Mouse (Mus musculus) heart, embryonic 13.5 days (tissue): ENCODE results near the gene Arhgap1. TPM values are rescaled to one million over a fixed set of nuclear protein-coding genes. Genes with fewer than 3 reads are reported as not detected.
A peak's percentile ranks its signal among the peaks of the same experiment; 100 is the strongest.

Source experiments
- ATAC-seq: fragments of 200-750 bp; cut with Nextera tagmentation; 2 replicates; pipeline ENCODE4 v1.8.0; 2017; ENCODE audit warnings: moderate TSS enrichment; ENCODE audit not compliant: insufficient number of reproducible peaks, low FRiP score, low TSS enrichment; ENCODE audit errors: extremely low read depth
- H3K27ac ChIP-seq: fragments of 300-500 bp; sonication (generic); replicated peaks from 2 replicates; pipeline ENCODE4 v1.5.1; 2015; ENCODE audit warnings: moderate library complexity, mild to moderate bottlenecking, inconsistent platforms
- H3K27me3 ChIP-seq: fragments of 300-500 bp; sonication (generic); replicated peaks from 2 replicates; pipeline ENCODE4 v1.6.1; 2015; ENCODE audit warnings: mild to moderate bottlenecking, inconsistent platforms
- H3K36me3 ChIP-seq: fragments of 300-500 bp; sonication (generic); 2 replicates; pipeline ENCODE4 v1.6.1; 2015; ENCODE audit warnings: mild to moderate bottlenecking, inconsistent platforms
- H3K4me1 ChIP-seq: fragments of 300-500 bp; sonication (generic); 2 replicates; pipeline ENCODE4 v1.6.1; 2015; ENCODE audit warnings: inconsistent platforms
- H3K4me2 ChIP-seq: fragments of 300-500 bp; sonication (generic); 2 replicates; pipeline ENCODE4 v1.6.1; 2015; ENCODE audit warnings: inconsistent platforms, mild to moderate bottlenecking, moderate library complexity
- H3K4me3 ChIP-seq: fragments of 300-500 bp; sonication (generic); 2 replicates; pipeline ENCODE4 v1.5.1; 2015; ENCODE audit warnings: moderate library complexity, mild to moderate bottlenecking, inconsistent platforms
- H3K9ac ChIP-seq: fragments of 300-500 bp; sonication (generic); 2 replicates; pipeline ENCODE4 v1.6.1; 2015; ENCODE audit warnings: inconsistent platforms, mild to moderate bottlenecking, moderate library complexity
- H3K9me3 ChIP-seq: fragments of 300-500 bp; sonication (generic); 2 replicates; pipeline ENCODE4 v1.6.1; 2016; ENCODE audit warnings: inconsistent platforms
- WGBS: fragments of 180-500 bp; shearing (Covaris S2); methylation state at CpG from one replicate; pipeline ENCODE4 v1.1.7; 2015; ENCODE audit warnings: mixed read lengths; 5-methylcytosine and 5-hydroxymethylcytosine counted together
- polyA plus RNA-seq: library from polyadenylated mRNA; unstranded; fragments of >200 nt; fragmentation: Nextera tagmentation; extraction: Ambion mirVana; gene quantifications from 2 replicates; pipeline ENCODE4 v1.2.1, GENCODE M21; 2015

Gene Arhgap1
- polyA plus RNA-seq, 1 experiment from 2014 or later, result 145 TPM

DNA sequence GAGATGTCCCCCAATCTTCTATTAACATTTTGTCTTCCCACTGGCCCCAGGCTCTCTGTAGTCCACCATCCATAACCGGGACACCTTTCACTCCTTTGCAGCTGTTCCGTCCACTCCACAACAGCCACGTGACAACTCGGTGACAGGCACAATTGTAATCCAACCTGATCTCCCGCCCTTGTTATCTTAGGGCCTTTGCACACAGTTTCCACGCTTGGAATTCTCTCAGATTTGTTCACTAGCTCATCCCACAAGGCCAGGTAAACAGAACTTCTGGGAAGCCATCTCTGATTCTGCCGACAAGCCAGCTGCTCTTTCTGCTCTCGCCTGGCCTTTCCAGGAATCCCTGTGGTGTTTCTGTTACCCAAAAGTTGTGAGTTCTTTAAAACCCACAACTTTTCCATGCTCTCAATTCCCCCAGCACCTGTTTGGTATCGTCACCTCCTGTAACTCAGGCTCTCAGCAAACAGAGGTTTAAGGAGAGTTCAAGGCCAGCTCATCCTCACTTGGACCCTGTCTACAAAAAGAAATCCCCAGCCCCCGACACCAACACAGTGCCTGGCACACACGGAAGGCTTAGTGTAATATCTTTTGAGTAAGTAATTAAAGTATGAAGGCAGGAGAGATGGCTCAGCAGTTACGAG is 16.2 kb upstream of the Arhgap1 start:
- Histone ChIP-seq H3K27ac (no peak overlapping the region), H3K4me3 (no peak overlapping the region), H3K4me1 (no peaks in the 10 kb centered on the region), H3K36me3 (no peaks in the 10 kb centered on the region), H3K4me2 (no peak overlapping the region), H3K9ac (no peak overlapping the region), H3K9me3 (no peaks in the 10 kb centered on the region), H3K27me3 (no peaks in the 10 kb centered on the region)
- ATAC-seq, result no peak
- 59% methylated on average over 12 of the region's 12 CpGs for WGBS

DNA sequence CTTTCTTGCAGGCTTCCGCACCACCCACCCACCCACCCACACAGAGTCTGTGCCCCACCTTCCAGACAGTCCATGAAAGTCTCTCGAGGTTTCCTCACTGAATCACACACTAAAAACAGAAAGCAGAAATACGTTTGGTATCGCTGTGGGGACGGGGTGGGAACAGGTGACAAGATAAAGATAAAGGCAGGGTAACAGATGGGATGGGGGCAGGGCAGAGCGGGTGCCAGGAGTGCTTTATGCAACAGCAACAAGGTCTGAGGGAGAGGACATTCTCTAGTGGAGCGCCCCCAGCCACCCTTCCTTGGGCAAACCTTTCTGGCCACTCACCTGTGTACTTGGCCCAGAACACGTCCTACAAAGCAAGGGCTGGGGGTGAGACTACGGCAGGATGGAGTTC is 14.8 kb upstream of the Arhgap1 start:
- Histone ChIP-seq H3K4me2 (no peak overlapping the region), H3K27me3 (no peaks in the 10 kb centered on the region), H3K9me3 (no peaks in the 10 kb centered on the region), H3K27ac (no peak overlapping the region), H3K4me1 (no peaks in the 10 kb centered on the region), H3K4me3 (no peak overlapping the region), H3K9ac (no peak overlapping the region), H3K36me3 (no peaks in the 10 kb centered on the region)
- WGBS, result 62% methylated on average over 9 of the region's 9 CpGs
- no peak for ATAC-seq

DNA sequence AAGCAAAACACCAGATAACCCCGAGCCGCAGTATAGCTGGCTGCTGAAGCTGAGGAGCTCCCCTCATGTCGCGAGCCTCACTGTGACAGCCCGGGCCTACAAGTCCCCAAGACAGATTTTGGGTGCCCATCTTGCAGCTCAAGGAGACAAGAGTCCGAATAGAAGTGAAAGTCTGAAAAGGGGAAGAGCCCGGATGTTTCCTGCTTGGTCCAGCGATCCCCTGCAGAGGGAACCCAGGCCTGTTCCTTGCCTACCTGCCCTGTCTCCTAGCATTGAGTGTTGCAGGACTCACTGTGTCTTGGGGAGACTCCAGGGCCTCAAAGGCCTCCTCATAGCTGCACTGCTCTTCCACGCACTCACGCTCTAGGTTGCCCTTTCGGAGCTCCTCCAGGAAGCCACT is 14.2 kb upstream of the Arhgap1 start:
- H3K4me2 ChIP-seq, result no peak overlapping the region
- H3K4me3 ChIP-seq, result no peak overlapping the region
- 81% methylated on average over 11 of the region's 11 CpGs for WGBS
- no peak overlapping the region for H3K9ac ChIP-seq
- no peaks in the 10 kb centered on the region for H3K4me1 ChIP-seq
- H3K9me3 ChIP-seq, result no peaks in the 10 kb centered on the region
- no peaks in the 10 kb centered on the region for H3K36me3 ChIP-seq
- H3K27me3 ChIP-seq, result no peaks in the 10 kb centered on the region
- ATAC-seq, result no peak
- no peak overlapping the region for H3K27ac ChIP-seq

GRCm38 (mm10) chr2:91636229-91636628 is 13.4 kb upstream of the Arhgap1 start, which contains the start of gene F2:
Gene F2, minus strand, starts transcription at chr2:91636414.
- H3K4me1 ChIP-seq, result no peaks in the 10 kb centered on the region
- 76% methylated on average over 8 of the region's 8 CpGs for WGBS
- no peaks in the 10 kb centered on the region for H3K9me3 ChIP-seq
- no peak within 1 kb of the TSS for H3K27ac ChIP-seq
- H3K9ac ChIP-seq, result no peak within 1 kb of the TSS
- H3K4me2 ChIP-seq, result no peak within 1 kb of the TSS
- no peak within 1 kb of the TSS for H3K4me3 ChIP-seq
- no peaks in the 10 kb centered on the region for H3K27me3 ChIP-seq
- no peak for ATAC-seq
- no peaks in the 10 kb centered on the region for H3K36me3 ChIP-seq

GRCm38 (mm10) chr2:91636727-91637338 is 12.8 kb upstream of the Arhgap1 start:
- H3K27me3 ChIP-seq, result no peaks in the 10 kb centered on the region
- H3K4me1 ChIP-seq, result no peaks in the 10 kb centered on the region
- no peaks in the 10 kb centered on the region for H3K36me3 ChIP-seq
- no peak overlapping the region for H3K4me3 ChIP-seq
- WGBS, result 72% methylated on average over 5 of the region's 5 CpGs
- no peak overlapping the region for H3K4me2 ChIP-seq
- ATAC-seq, result no peak; the same call in 1 of the 2 replicates
- no peak overlapping the region for H3K9ac ChIP-seq
- no peaks in the 10 kb centered on the region for H3K9me3 ChIP-seq
- no peak overlapping the region for H3K27ac ChIP-seq

GRCm38 (mm10) chr2:91638931-91639330 is 10.7 kb upstream of the Arhgap1 start:
- Histone ChIP-seq H3K4me3 (no peak overlapping the region), H3K36me3 (peaks cover 19% of the 10 kb centered on the region), H3K4me1 (no peaks in the 10 kb centered on the region), H3K4me2 (no peak overlapping the region), H3K9me3 (no peaks in the 10 kb centered on the region), H3K27ac (no peak overlapping the region), H3K27me3 (no peaks in the 10 kb centered on the region), H3K9ac (no peak overlapping the region)
- no peak for ATAC-seq
- 69% methylated on average over 6 of the region's 6 CpGs for WGBS

- Histone ChIP-seq H3K9me3 (no peaks in the 10 kb centered on the region), H3K36me3 (peaks cover 59% of the 10 kb centered on the region)
- ATAC-seq, result no peak
Observed at GRCm38 (mm10) chr2:91642825-91643415, 6.7 kb upstream of the Arhgap1 start.

GRCm38 (mm10) chr2:91644021-91644420 is 5.6 kb upstream of the Arhgap1 start:
- Histone ChIP-seq H3K9me3 (no peaks in the 10 kb centered on the region), H3K9ac (no peak overlapping the region), H3K36me3 (peaks cover 61% of the 10 kb centered on the region), H3K4me1 (peaks cover 7% of the 10 kb centered on the region), H3K27ac (no peak overlapping the region), H3K27me3 (no peaks in the 10 kb centered on the region), H3K4me2 (no peak overlapping the region), H3K4me3 (no peak overlapping the region)
- no peak for ATAC-seq
- WGBS, result 92% methylated on average over 11 of the region's 11 CpGs

More at GRCm38 (mm10) chr2:91642825-91643415, 6.7 kb upstream of the Arhgap1 start:
- no peak overlapping the region for H3K9ac ChIP-seq
- H3K4me1 ChIP-seq, result no peaks in the 10 kb centered on the region
- no peak overlapping the region for H3K4me2 ChIP-seq
- WGBS, result 64% methylated on average over 2 of the region's 2 CpGs
- H3K27me3 ChIP-seq, result no peaks in the 10 kb centered on the region
- no peak overlapping the region for H3K27ac ChIP-seq
- no peak overlapping the region for H3K4me3 ChIP-seq

GRCm38 (mm10) chr2:91645354-91645753 is 4.3 kb upstream of the Arhgap1 start:
- Histone ChIP-seq H3K4me2 (no peak overlapping the region), H3K9ac (no peak overlapping the region), H3K4me1 (peaks cover 9% of the 10 kb centered on the region), H3K27me3 (no peaks in the 10 kb centered on the region), H3K36me3 (peaks cover 61% of the 10 kb centered on the region), H3K4me3 (no peak overlapping the region), H3K27ac (no peak overlapping the region), H3K9me3 (no peaks in the 10 kb centered on the region)
- ATAC-seq, result no peak
- 94% methylated on average over 15 of the region's 15 CpGs for WGBS

GRCm38 (mm10) chr2:91645811-91646210 is 3.8 kb upstream of the Arhgap1 start:
- WGBS, result 93% methylated on average over 11 of the region's 11 CpGs
- H3K4me2 ChIP-seq, result no peak overlapping the region
- no peak for ATAC-seq
- no peak overlapping the region for H3K4me3 ChIP-seq
- peaks cover 61% of the 10 kb centered on the region for H3K36me3 ChIP-seq
- H3K27ac ChIP-seq, result no peak overlapping the region
- H3K9ac ChIP-seq, result no peak overlapping the region
- peaks cover 11% of the 10 kb centered on the region for H3K4me1 ChIP-seq
- no peaks in the 10 kb centered on the region for H3K9me3 ChIP-seq
- H3K27me3 ChIP-seq, result no peaks in the 10 kb centered on the region

DNA sequence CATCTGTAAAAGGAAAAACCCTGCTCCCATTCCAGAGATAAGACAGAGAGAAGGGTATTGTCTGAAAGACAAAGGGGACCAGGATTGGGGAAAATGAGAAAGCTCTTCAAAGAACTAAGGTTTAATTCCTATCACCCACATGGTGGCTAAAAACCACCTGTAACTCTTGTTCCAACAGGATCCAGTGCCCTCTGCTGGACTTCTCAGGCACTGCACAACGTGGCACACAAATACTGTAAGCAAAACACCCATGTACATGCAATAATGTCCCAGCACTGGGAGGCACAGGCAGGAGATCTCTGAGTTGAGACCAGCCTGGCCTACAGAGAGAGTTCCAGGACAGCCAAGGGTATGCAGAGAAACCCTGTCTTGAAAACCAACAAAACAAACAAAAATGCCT is 2.9 kb upstream of the Arhgap1 start:
- Histone ChIP-seq H3K36me3 (peaks cover 61% of the 10 kb centered on the region), H3K9ac (no peak overlapping the region), H3K27me3 (no peaks in the 10 kb centered on the region), H3K4me3 (no peak overlapping the region), H3K4me2 (no peak overlapping the region), H3K4me1 (peaks cover 20% of the 10 kb centered on the region), H3K9me3 (no peaks in the 10 kb centered on the region), H3K27ac (no peak overlapping the region)
- WGBS, result 34% methylated on average over 1 of the region's 1 CpGs
- no peak for ATAC-seq

DNA sequence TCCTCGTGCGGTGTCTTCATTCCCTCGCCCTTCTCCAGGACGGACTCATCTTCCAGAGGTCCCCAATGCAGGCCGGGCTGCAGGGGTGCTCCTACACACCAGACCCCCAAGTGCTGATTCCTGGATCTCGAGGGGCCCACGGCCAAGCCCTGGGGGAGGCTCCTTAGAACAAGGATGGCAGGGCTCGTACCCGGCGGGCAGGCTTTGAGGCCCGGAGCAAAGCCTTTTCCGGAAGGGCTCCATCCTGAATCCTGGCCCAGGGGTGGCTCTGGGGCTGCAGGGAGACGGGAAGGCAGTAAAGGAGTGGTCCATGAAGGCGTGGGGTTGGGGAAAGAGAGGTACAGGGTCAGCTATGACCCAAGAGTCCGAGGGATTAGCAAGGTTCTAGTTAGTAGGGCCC is 508 bp upstream of the Arhgap1 start:
- no peaks in the 10 kb centered on the region for H3K9me3 ChIP-seq
- peak overlapping the region; percentile 98 for H3K9ac ChIP-seq
- 2% methylated on average over 15 of the region's 15 CpGs for WGBS
- H3K4me2 ChIP-seq, result peak overlapping the region; percentile 100
- H3K4me1 ChIP-seq, result peaks cover 45% of the 10 kb centered on the region
- no peak for ATAC-seq
- no peaks in the 10 kb centered on the region for H3K27me3 ChIP-seq
- peak overlapping the region; percentile 98 for H3K4me3 ChIP-seq
- H3K27ac ChIP-seq, result peak overlapping the region; percentile 89
- peaks cover 47% of the 10 kb centered on the region for H3K36me3 ChIP-seq
